Mouse (Mus musculus) embryonic fibroblast, embryonic 13.5 days (primary cell): Measurements from ENCODE around the gene Galnt2. TPM values are rescaled to one million over a fixed set of nuclear protein-coding genes. Genes with fewer than 3 reads are reported as not detected.

Experiments used
- H3K27ac ChIP-seq: 2 replicates; pipeline ENCODE4 v1.5.1; 2012; ENCODE audit warnings: low read length, control low read depth, inconsistent platforms; ENCODE audit not compliant: insufficient read depth
- H3K4me1 ChIP-seq: 2 replicates; pipeline ENCODE4 v1.6.1; 2011; ENCODE audit warnings: low read length; ENCODE audit not compliant: control insufficient read depth, insufficient read depth
- H3K4me3 ChIP-seq: 2 replicates; pipeline ENCODE4 v1.5.1; 2011; ENCODE audit warnings: mild to moderate bottlenecking, control low read depth, low read length; ENCODE audit not compliant: insufficient read depth
- CTCF ChIP-seq: IDR thresholded peaks from 2 replicates; pipeline ENCODE4 v1.5.1; 2011; ENCODE audit warnings: mild to moderate bottlenecking, control low read depth, low read length, moderate library complexity, borderline replicate concordance; ENCODE audit not compliant: insufficient read depth
- POLR2A ChIP-seq: IDR thresholded peaks from 2 replicates; pipeline ENCODE4 v1.6.1; 2011; ENCODE audit warnings: low read depth, mild to moderate bottlenecking, control low read depth, low read length, moderate library complexity
- polyA plus RNA-seq: library from polyadenylated mRNA; stranded (reverse); fragments of >200 nt; gene quantifications from 2 replicates; pipeline ENCODE4 v1.2.4, GENCODE M21; 2011; ENCODE audit warnings: low read depth; ENCODE audit not compliant: missing spikeins, insufficient read length

Gene Galnt2
- polyA plus RNA-seq, 1 experiment, result 20.3 TPM

DNA sequence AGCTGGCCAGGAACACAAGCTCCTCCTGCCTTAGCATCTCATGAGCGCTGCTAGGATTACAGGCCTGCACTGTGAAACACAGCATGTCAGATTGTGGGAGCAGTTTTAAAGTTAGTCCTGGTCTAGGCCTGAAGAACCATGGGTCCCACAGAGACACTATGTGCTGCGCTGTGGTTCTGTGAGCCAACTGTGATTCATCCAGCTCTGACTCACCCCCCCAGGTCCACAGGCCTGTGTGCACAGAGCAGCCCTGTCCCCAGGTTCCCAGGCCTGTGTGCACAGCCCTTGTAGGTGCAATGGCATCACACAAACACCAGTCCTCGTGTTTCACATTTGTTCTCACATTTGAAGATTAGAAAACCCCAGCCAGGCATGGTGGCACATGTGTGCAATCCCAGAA is 99.9 kb downstream of the Galnt2 start:
- TF ChIP-seq POLR2A (no peak), CTCF (no peak)
- peak overlapping the region; percentile 41; the same call in 1 of the 2 replicates for H3K27ac ChIP-seq
- H3K4me1 ChIP-seq, result peaks cover 8% of the 10 kb centered on the region
- no peak overlapping the region for H3K4me3 ChIP-seq

DNA sequence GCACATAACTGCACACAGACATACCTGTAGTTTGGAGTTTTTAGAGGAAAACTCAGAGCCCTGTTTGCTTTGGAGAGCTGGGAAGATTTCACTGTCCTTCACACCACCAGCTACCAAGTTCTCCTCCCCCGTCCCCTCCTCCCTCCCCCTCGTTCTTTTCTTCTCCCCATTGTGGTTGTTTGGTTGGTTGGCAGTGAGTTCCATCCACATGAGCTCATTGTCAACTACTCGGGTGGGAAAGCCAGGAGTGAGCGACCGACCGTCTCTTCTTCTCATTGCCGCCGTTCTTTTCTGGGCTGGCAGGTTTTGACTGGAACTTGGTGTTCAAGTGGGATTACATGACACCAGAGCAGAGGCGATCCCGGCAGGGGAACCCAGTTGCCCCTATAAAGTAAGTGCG is 100.5 kb downstream of the Galnt2 start:
- Histone ChIP-seq H3K4me1 (peaks cover 8% of the 10 kb centered on the region), H3K4me3 (no peak overlapping the region), H3K27ac (no peak overlapping the region)
- TF ChIP-seq CTCF, result no peak
- no peak for TF ChIP-seq POLR2A

DNA sequence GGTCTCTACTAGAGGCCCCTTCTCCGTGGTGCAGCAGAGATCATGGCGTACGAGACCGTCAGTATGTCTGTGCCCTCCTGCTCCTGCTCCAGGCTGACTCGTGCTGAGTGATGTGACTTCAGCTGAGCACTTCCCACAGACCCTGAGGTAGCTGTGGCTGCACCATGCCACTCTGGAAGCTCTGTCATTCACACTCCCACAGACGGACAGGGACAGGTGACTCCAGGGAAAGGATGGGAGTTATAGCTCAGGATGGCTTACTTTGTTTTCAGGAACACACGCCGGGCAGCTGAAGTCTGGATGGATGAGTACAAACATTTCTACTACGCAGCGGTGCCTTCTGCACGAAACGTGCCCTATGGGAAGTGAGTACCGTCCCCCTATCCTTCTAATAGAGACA is 105.1 kb downstream of the Galnt2 start:
- H3K4me1 ChIP-seq, result peaks cover 6% of the 10 kb centered on the region
- H3K4me3 ChIP-seq, result no peak overlapping the region
- no peak overlapping the region for H3K27ac ChIP-seq
- TF ChIP-seq CTCF (no peak), POLR2A (no peak)

DNA sequence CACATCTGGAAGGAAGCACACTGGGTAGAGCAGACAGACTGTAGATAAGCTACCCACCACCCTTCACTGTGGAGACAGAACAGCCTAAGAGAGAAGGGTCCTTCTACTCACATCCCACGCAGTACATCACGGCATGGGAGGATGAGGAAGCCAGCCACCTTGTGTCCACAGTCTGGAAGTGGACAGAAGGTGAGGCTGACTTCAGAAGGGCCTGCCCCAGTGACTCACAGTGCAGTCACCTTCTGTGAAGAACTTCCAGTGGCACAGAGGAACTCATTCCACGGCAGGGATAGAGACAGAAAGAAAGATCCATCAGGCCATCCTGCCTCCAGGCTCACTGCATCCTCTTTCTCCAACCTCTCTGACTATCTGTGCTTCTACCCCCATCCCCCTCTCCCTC is 108.6 kb downstream of the Galnt2 start:
- Histone ChIP-seq H3K4me1 (peaks cover 6% of the 10 kb centered on the region), H3K4me3 (no peak overlapping the region), H3K27ac (no peak overlapping the region)
- no peak; the same call in 1 of the 2 replicates for TF ChIP-seq CTCF
- no peak for TF ChIP-seq POLR2A

DNA sequence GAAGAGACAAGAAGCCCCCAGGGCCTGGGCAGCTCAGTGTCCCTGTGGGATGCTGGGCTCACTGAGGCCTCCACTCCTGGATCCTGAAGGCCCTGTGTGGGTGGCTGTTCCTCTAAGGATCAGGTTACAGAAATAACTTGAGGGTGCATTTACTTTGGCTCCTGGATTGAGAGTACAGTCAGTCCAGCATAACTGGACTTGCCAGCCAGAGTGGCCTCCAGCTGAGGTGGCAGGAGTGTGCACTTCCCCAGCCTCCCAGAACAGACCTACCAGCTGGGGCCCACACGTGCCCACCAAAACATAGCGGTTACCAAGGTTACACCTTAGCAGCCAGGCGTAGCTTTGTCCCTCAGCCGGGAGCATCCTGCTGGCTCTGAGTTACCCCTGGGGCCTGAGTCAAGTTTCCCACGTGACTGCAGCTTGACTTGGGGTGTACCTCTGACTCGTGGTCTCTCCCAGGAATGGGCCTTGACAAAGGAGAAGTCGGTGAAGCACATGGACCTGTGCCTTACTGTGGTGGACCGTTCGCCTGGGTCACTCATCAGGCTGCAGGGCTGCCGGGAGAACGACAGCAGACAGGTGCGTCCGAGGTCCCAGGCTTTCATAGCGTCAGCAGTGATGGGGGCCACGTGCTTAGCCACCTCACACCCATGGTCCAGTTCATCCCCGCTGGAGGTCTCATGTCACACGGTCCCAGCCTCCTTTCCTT is 109.3 kb downstream of the Galnt2 start:
- no peak for TF ChIP-seq CTCF
- TF ChIP-seq POLR2A, result no peak
- Histone ChIP-seq H3K4me1 (peaks cover 6% of the 10 kb centered on the region), H3K4me3 (no peak overlapping the region), H3K27ac (no peak overlapping the region)

DNA sequence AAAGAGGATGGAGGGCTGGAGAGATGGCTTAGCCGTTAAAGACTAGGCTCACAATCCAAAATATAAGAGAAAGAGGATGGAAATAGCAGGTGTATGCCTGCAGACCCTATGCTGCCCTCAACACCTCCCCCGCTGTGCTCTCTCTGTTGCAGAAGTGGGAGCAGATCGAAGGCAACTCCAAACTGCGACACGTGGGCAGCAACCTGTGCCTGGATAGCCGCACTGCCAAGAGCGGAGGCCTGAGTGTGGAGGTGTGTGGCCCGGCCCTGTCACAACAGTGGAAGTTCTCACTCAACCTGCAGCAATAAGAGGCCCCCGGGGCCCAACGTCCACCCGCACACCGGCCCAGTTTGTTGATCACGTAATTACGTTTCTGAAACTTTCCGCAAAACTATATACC is 112.0 kb downstream of the Galnt2 start:
- Histone ChIP-seq H3K27ac (no peak overlapping the region), H3K4me1 (peaks cover 12% of the 10 kb centered on the region), H3K4me3 (no peak overlapping the region)
- no peak for TF ChIP-seq CTCF
- TF ChIP-seq POLR2A, result no peak

DNA sequence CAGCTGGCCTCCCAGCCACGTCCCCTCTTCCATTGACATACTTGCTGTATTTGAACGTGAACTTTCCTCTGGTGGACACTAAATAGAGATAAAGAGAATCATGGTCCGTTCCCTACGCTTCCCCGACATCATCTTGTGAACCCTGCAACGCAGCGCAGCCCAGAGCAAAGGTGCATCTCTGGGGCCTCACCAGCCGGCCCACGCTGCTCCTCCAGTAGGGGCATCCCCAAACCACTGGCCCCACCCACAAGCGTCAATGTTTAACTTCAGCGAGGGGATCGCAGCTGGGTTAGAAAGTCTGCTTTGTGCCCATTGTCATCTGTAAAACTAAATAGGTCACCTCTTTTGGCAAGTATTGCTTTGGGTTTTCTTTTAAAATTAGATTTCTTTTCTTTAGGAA is 112.8 kb downstream of the Galnt2 start:
- Histone ChIP-seq H3K4me3 (no peak overlapping the region), H3K4me1 (peaks cover 12% of the 10 kb centered on the region), H3K27ac (no peak overlapping the region)
- no peak for TF ChIP-seq CTCF
- no peak for TF ChIP-seq POLR2A

DNA sequence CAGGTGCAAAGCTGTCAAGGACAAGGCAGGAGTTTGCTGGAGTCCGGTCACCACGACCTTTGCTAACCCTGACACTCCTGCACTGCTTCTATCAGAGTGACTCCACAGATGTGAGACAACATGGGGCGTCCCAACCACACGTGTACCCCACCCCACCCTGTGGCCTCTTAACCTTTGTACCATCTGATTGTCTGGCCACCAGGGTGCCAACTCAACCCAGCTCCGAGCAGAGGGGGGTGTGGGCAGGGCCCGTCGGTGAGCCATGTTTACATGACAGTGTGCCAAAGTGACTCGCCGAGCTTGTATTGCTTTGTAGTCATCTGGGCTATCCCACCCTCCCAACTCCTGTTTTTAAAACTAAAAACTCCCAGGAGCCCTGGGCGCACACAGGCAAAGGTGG is 113.9 kb downstream of the Galnt2 start:
- Histone ChIP-seq H3K4me1 (peaks cover 9% of the 10 kb centered on the region), H3K27ac (no peak overlapping the region), H3K4me3 (no peak overlapping the region)
- TF ChIP-seq POLR2A (no peak), CTCF (no peak)

DNA sequence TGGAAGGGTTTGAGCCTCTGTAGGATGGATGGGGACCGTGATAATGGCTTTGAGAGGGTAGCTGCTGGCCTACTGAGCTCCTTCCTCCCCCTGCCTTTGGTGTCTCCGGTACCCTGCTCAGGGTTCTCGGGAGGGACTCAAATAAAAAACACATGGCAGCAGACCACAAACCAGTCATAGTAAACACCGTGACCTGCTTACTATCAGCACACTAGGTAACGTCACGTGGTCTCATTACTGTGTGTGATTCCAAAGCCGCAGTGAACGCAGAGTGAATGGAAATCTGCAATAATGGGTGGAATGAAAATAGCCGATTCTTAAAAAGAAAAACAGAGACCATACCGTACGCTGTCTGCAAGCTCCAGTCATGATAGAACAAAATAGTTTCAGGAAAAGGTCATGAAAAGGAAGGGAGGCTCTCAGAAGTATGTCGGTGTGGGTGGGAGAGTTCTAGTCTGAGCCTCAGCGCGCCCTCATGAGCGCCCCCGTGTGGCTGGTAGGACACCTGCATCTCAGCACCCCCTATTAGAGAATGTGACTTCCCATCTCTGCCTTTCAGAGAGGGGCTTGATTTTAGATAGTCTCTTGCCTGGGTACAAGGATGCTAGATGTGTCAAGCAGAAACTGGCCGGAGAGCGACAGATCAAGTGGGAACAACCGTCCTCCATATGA is 115.8 kb downstream of the Galnt2 start:
- no peak overlapping the region for H3K4me3 ChIP-seq
- peak overlapping the region; percentile 44 for H3K27ac ChIP-seq
- H3K4me1 ChIP-seq, result peaks cover 6% of the 10 kb centered on the region
- TF ChIP-seq CTCF (peak; percentile 84), POLR2A (no peak)

DNA sequence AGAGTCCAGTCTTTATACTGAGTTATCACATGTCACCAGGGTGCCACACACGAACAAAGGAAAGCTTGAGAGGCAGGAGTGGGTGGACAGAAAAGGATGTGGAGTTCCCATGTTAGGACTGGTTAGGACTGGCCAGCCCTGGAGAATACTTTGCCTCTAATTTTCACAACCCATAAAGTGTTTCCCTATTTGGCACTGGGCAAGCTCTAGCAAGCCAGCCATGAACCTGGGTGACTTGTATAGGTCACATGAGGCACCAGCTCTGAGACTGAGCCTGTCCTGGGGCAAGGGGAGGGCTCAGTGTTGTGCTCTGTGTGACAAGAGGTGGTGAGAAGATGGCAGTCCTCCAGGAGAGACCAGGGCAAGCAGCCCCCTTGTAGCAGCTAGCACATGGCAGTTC is 116.9 kb downstream of the Galnt2 start:
- TF ChIP-seq CTCF, result no peak
- no peak for TF ChIP-seq POLR2A
- Histone ChIP-seq H3K27ac (no peak overlapping the region), H3K4me3 (no peak overlapping the region), H3K4me1 (peaks cover 6% of the 10 kb centered on the region)
